Mouse (Mus musculus) myocyte (in vitro differentiated cells): Measurements from ENCODE around the gene Tex38. TPM values are rescaled to one million over a fixed set of nuclear protein-coding genes. Genes with fewer than 3 reads are reported as not detected.

Experiments
- H3K27me3 ChIP-seq: one replicate; pipeline ENCODE4 v1.6.1; 2011; ENCODE audit not compliant: control insufficient read depth, insufficient read depth, insufficient read length
- H3K36me3 ChIP-seq: one replicate; pipeline ENCODE4 v1.6.1; 2011; ENCODE audit not compliant: control insufficient read depth, insufficient read depth
- H3K4me2 ChIP-seq: one replicate; pipeline ENCODE4 v1.6.1; 2011; ENCODE audit warnings: low read depth, control low read depth
- H3K4me3 ChIP-seq: one replicate; pipeline ENCODE4 v1.5.1; 2011; ENCODE audit warnings: mild to moderate bottlenecking, control low read depth, moderate library complexity
- H3K79me2 ChIP-seq: one replicate; pipeline ENCODE4 v1.6.1; 2011; ENCODE audit not compliant: control insufficient read depth, insufficient read depth
- H3ac ChIP-seq: one replicate; pipeline ENCODE4 v1.6.1; 2011; ENCODE audit not compliant: control insufficient read depth, insufficient read length
- CEBPB ChIP-seq: IDR thresholded peaks from 2 replicates; pipeline ENCODE4 v1.6.1; 2011; ENCODE audit warnings: mild to moderate bottlenecking, moderate library complexity; ENCODE audit not compliant: poor library complexity, insufficient read depth, severe bottlenecking
- E2F4 ChIP-seq: IDR thresholded peaks from one replicate; pipeline ENCODE4 v1.6.1; 2011; ENCODE audit warnings: mild to moderate bottlenecking, control low read depth, moderate library complexity; ENCODE audit not compliant: insufficient read depth
- MAX ChIP-seq: IDR thresholded peaks from one replicate; pipeline ENCODE4 v1.6.1; 2011; ENCODE audit warnings: low read depth, mild to moderate bottlenecking, control low read depth
- MYOD1 ChIP-seq, 3 experiments: IDR thresholded peaks; one replicate each; pipeline ENCODE4 v1.6.1; 2011; ENCODE audit warnings: control low read depth in 2 of 3, low read depth in 2 of 3, mild to moderate bottlenecking in 2 of 3, moderate library complexity in 1 of 3; ENCODE audit not compliant: insufficient read length in 2 of 3, control insufficient read depth in 1 of 3
- MYOG ChIP-seq, 3 experiments: IDR thresholded peaks; one replicate each; pipeline ENCODE4 v1.6.1; 2011; ENCODE audit warnings: control low read depth in 2 of 3, low read depth in 2 of 3, mild to moderate bottlenecking in 2 of 3; ENCODE audit not compliant: insufficient read length in 2 of 3, control insufficient read depth in 1 of 3, insufficient read depth in 1 of 3
- POLR2A ChIP-seq: IDR thresholded peaks from one replicate; pipeline ENCODE4 v1.6.1; 2011; ENCODE audit warnings: low read depth, mild to moderate bottlenecking, control low read depth, moderate library complexity; ENCODE audit not compliant: insufficient read length
- POLR2AphosphoS2 ChIP-seq: IDR thresholded peaks from one replicate; pipeline ENCODE4 v1.6.1; 2011; ENCODE audit warnings: low read depth, control low read depth; ENCODE audit not compliant: insufficient read length
- REST ChIP-seq: IDR thresholded peaks from one replicate; pipeline ENCODE4 v1.6.1; 2011; ENCODE audit warnings: mild to moderate bottlenecking, control low read depth, moderate library complexity; ENCODE audit not compliant: insufficient read depth, insufficient read length
- SRF ChIP-seq: IDR thresholded peaks from one replicate; pipeline ENCODE4 v1.6.1; 2011; ENCODE audit warnings: low read depth; ENCODE audit not compliant: control insufficient read depth, insufficient read length
- TCF12 ChIP-seq: IDR thresholded peaks from one replicate; pipeline ENCODE4 v1.6.1; 2011; ENCODE audit warnings: mild to moderate bottlenecking, control low read depth; ENCODE audit not compliant: poor library complexity, insufficient read depth, severe bottlenecking
- TCF3 ChIP-seq: IDR thresholded peaks from one replicate; pipeline ENCODE4 v1.6.1; 2011; ENCODE audit warnings: low read depth, control low read depth; ENCODE audit not compliant: insufficient read length
- USF1 ChIP-seq: IDR thresholded peaks from one replicate; pipeline ENCODE4 v1.6.1; 2011; ENCODE audit warnings: low read depth, mild to moderate bottlenecking, control low read depth, moderate library complexity
- polyA plus RNA-seq: library from polyadenylated mRNA; unstranded; fragments of >200 nt; fragmentation: generic; extraction: Trizol; gene quantifications from one replicate; pipeline ENCODE4 v1.2.1, GENCODE M21; 2012; ENCODE audit warnings: missing spikeins

Gene Tex38
- polyA plus RNA-seq, 1 experiment, result not detected

DNA sequence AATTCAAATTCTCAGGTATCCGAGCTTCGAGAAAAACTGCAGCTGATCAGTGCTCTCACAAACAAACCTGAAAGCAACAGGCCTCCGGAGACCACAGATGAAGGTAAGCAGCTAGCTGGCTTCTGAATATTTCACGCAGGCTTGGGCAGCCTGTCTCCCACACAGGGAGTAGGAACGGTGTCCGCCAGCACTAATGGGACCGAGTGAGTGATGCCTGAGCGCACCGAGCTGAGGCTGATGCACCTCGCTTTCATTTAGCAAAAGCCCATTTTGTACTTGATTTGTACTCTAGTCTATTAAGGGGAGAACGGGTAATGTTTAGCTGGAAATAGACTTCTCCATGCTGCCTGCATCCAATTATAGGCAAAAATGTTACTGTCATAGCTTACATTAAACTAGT lies 16.2 kb downstream of the Tex38 start:
- no peak overlapping the region for H3ac ChIP-seq
- no peaks in the 10 kb centered on the region for H3K27me3 ChIP-seq
- no peaks in the 10 kb centered on the region for H3K79me2 ChIP-seq
- TF ChIP-seq POLR2A (no peak), TCF3 (no peak), USF1 (no peak), POLR2AphosphoS2 (no peak), TCF12 (no peak), MYOD1 (IDR thresholded peaks at IDR 0.05; ENCODE audit: control insufficient read depth in 1 of 3, insufficient read length in 2 of 3, low read depth in 2 of 3) (no peak), CEBPB (no peak), MAX (no peak), REST (no peak), MYOG (IDR thresholded peaks at IDR 0.05; ENCODE audit: control insufficient read depth in 1 of 3, insufficient read depth in 1 of 3, insufficient read length in 2 of 3, low read depth in 2 of 3) (no peak), SRF (no peak), E2F4 (no peak)
- H3K4me2 ChIP-seq, result no peak overlapping the region
- H3K4me3 ChIP-seq, result no peak overlapping the region
- peaks cover 60% of the 10 kb centered on the region for H3K36me3 ChIP-seq

- H3K79me2 ChIP-seq, result no peaks in the 10 kb centered on the region
- H3K27me3 ChIP-seq, result no peaks in the 10 kb centered on the region
- no peak overlapping the region for H3ac ChIP-seq
- peaks cover 65% of the 10 kb centered on the region for H3K36me3 ChIP-seq
- no peak overlapping the region for H3K4me3 ChIP-seq
- TF ChIP-seq MYOD1 (IDR thresholded peaks at IDR 0.05; ENCODE audit: control insufficient read depth in 1 of 3, insufficient read length in 2 of 3, low read depth in 2 of 3) (no peak), POLR2AphosphoS2 (no peak), POLR2A (no peak), REST (no peak), MYOG (IDR thresholded peaks at IDR 0.05; ENCODE audit: control insufficient read depth in 1 of 3, insufficient read depth in 1 of 3, insufficient read length in 2 of 3, low read depth in 2 of 3) (no peak), SRF (no peak), MAX (no peak), USF1 (no peak), TCF3 (no peak), CEBPB (no peak), TCF12 (no peak), E2F4 (no peak)
- H3K4me2 ChIP-seq, result no peak overlapping the region
Measured at GRCm38 (mm10) chr4:115761206-115761605, 19.6 kb downstream of the Tex38 start.

DNA sequence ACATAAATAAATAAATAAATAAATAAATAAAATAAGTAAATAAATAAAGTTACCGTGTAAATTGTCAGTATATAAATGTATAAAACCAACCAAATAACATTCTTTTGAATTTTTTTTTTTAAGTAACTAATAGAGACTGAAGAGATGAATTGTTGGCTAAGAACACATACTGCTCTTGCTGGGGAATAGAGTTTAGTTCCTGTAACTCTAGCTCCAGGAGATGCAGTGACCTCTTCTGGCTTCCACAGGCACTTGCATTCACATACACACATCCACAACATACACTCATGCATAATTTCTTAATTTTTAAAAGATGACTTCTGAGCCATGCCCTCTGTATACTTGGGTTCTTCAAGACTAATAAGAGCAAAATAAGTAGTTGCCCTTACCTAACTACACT lies 26.0 kb downstream of the Tex38 start:
- H3K27me3 ChIP-seq, result no peaks in the 10 kb centered on the region
- H3ac ChIP-seq, result no peak overlapping the region
- H3K36me3 ChIP-seq, result peaks cover 45% of the 10 kb centered on the region
- no peak overlapping the region for H3K4me3 ChIP-seq
- no peaks in the 10 kb centered on the region for H3K79me2 ChIP-seq
- no peak for TF ChIP-seq MYOD1 (IDR thresholded peaks at IDR 0.05; ENCODE audit: control insufficient read depth in 1 of 3, insufficient read length in 2 of 3, low read depth in 2 of 3)
- no peak for TF ChIP-seq TCF12
- TF ChIP-seq POLR2AphosphoS2, result no peak
- no peak for TF ChIP-seq TCF3
- no peak for TF ChIP-seq REST
- no peak for TF ChIP-seq SRF
- no peak for TF ChIP-seq MAX
- no peak for TF ChIP-seq CEBPB
- TF ChIP-seq E2F4, result no peak
- TF ChIP-seq MYOG (IDR thresholded peaks at IDR 0.05; ENCODE audit: control insufficient read depth in 1 of 3, insufficient read depth in 1 of 3, insufficient read length in 2 of 3, low read depth in 2 of 3), result no peak
- no peak for TF ChIP-seq USF1
- TF ChIP-seq POLR2A, result no peak
- no peak overlapping the region for H3K4me2 ChIP-seq

DNA sequence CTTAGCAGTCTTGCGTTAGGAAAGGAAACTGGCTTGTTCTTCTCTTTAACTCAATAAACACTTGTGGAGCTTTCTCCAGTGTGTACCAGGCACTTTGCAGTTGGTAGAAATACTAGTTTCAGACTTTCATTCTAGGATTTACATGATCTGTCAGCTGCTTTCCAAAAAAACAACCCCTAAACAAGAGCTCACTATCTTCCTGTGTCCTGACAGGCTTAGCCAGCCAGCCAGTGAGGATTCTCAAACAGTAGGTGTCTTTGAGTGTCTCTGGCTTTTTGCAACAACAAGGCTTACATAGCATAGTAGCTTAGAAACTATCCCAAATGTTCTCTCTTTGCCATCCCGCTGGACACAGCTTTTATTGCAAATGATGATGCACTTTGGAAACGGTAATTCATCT lies 26.7 kb downstream of the Tex38 start:
- Histone ChIP-seq H3K4me2 (no peak overlapping the region), H3K36me3 (peaks cover 38% of the 10 kb centered on the region), H3ac (no peak overlapping the region), H3K27me3 (no peaks in the 10 kb centered on the region), H3K4me3 (no peak overlapping the region), H3K79me2 (no peaks in the 10 kb centered on the region)
- TF ChIP-seq CEBPB, result no peak
- no peak for TF ChIP-seq E2F4
- TF ChIP-seq MYOG (IDR thresholded peaks at IDR 0.05; ENCODE audit: control insufficient read depth in 1 of 3, insufficient read depth in 1 of 3, insufficient read length in 2 of 3, low read depth in 2 of 3), result no peak
- TF ChIP-seq POLR2A, result no peak
- TF ChIP-seq SRF, result no peak
- TF ChIP-seq MAX, result no peak
- no peak for TF ChIP-seq MYOD1 (IDR thresholded peaks at IDR 0.05; ENCODE audit: control insufficient read depth in 1 of 3, insufficient read length in 2 of 3, low read depth in 2 of 3)
- no peak for TF ChIP-seq TCF3
- TF ChIP-seq USF1, result no peak
- TF ChIP-seq POLR2AphosphoS2, result no peak
- TF ChIP-seq TCF12, result no peak
- TF ChIP-seq REST, result no peak
